Mouse (Mus musculus) fat pad, adult 2 months (tissue): ENCODE measurements around the gene Myt1l.

Source experiments
- DNase-seq: peaks from one replicate; pipeline ENCODE4 v3.0.0-alpha.2; 2011; ENCODE audit warnings: low read depth, low spot score; ENCODE audit errors: extremely low read depth

Myt1l gene

DNA sequence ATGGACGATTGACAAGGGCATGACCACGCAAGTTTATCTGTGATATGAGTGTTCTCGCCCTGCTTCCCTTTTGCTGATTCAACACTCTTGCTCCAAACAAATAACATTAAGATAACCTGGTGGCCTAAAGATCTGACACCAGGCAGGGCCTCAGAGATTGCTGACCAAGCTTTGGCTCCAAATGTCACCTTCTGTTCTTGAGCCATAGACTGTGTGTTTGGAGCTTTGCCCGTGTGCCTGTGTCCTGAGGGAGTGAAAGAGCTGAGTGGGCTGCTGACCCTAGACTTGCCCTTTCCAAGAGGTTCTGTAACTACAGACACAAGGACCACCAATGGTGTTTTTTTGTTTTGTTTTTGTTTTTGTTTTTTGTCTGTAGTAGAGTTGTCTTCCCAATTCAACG, 124.3 kb downstream of the Myt1l start:
- no peak for DNase-seq

DNA sequence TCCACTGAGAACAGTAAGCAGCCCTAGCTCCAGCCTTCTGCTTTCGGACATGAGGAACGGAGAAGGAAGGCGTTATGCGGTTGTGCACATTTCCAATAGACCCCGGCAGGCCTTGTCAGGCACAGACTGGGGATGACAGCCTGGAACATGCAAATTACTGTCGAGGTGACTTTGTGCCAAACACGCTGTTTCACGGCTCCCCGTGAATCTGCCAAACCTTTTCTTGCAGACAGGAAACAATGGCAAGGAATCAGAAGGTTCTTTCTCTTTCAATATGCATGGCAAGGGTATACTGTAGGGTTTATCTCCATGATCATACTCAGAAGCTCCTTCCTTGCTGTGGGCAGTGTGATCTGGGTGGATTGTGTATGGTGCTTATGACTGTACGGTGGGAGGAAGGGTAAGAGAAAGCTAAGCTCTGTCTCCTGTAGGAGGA, 127.0 kb downstream of the Myt1l start:
- DNase-seq = no peak

DNA sequence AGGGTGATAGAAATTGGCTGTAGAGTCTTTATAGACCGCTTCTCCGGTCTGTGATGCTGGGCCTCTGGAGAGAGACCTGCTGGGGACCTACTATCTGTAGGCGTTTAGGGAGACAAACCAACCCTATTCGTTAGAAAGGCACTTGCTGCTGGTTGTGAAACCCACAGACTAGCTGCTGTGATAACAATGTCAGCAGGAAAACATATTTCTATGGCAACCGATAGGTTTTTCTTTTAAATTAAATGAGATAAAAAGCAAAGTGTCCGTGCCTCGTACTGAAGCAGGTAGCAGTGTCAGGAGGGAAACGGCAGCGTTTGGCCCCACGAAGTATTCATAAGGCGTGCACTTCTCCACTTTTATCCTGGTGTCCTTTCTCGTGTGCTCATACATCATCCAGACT, 127.5 kb downstream of the Myt1l start:
- DNase-seq = no peak

DNA sequence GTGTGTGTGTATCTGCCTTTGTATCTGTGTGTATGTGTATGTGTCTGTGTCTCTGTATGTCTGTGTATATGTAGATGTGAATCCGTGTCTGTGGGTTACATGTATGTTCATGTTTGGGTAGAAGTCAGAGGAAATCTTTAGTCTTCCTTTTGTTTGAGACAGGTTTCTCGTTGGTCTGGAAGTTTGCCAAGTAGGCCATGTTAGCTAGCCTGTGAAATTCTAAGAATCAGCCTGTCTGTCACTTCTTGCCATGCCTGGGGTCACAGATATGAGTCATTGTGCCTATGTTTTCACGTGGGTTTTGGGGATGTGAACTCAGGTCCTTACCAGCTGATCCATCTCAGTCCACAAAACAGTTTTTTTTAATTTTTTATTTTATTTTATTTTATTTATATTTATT, 128.9 kb downstream of the Myt1l start:
- no peak for DNase-seq

DNA sequence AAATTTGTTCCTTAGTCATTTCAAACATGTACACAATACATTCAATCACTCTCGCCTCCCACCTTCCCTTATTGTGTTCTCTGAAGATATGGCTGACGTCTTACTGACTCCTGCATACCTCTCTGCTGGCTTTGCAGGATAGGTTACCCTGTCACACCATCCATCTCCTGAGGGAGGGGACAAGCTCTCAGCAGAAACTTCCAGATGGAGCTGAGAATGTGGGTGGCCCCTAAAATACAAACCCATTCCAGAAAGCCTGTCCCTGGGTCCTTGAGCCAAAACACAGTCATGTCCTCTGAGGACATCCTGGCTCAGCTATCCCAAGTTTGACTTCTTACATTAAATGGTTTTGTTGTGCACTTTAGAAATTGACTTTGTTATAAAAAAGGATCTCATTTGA, 129.7 kb downstream of the Myt1l start:
- DNase-seq = no peak

DNA sequence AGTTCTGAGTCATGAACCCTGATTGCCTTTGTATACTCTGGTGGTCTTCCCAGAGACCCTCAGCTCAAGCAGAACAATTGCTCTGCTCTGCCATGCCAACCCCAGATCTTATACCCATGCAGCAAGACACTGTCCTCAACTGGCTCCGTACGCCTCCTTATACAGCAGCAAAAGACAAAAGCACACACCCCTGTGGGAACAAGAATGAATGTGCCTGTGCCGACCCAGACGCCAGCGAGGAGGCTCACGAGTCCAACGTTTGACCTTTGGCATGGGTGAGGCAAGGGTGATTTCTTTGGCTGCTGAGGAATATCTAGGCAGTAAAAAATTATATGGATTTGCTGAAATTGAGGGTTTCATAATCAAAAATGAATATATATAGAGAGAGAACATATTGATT, 143.8 kb downstream of the Myt1l start:
- no peak for DNase-seq

DNA sequence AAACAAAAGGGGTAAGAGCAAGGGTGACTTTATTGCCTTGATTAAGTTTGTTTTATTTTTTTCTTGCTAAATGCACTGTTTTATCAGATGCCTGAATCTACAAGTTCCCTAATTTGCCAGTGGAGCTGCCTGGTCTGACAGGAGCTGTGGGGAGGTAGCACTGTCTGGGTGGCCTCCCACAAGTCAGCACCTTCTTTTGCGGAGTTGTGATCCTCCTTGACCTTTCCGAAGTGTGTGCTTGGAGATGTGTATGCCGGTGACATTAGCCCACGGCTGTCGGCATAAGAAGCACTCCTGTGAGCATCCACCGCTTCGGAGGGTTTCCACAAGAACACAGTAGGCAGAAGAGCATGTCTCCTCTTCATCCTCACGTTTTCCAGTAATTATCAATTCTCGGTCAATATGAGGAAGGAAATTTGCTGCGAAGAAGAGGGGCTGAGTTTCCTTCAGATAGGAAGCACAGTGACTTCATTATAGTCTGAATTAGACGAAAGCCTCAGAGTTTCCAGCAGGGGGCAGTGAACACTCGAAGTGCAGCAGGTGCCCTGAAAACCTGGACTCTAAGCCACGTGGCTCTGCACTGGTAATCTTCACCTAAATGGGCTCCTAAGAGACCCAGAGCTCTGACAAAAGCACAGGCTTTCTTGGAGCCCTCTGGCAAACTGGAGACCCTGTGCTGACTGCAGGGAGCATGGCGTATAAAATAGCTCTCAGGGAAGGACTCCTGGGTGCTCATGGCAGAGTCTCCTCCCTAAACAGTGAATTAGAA, 147.6 kb downstream of the Myt1l start:
- DNase-seq = no peak

DNA sequence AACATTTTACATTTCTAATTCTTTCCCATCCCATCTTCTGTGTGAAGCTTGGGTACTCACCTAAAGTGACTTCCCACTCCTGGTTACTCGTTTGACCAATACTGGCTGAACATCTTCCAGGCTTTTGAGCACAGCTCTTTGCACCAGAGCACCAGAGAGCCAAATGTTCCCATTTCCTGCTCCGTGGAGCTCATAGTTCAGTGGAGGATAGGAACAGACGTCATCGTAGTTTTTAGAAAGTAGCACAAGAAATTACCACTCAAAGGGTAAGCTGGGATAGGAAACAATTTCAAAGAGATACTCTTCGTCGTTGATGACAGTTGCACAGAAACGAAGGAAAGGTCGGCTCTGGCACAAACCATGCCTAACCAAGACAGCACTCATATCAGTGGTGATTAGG, 154.2 kb downstream of the Myt1l start:
- no peak for DNase-seq

DNA sequence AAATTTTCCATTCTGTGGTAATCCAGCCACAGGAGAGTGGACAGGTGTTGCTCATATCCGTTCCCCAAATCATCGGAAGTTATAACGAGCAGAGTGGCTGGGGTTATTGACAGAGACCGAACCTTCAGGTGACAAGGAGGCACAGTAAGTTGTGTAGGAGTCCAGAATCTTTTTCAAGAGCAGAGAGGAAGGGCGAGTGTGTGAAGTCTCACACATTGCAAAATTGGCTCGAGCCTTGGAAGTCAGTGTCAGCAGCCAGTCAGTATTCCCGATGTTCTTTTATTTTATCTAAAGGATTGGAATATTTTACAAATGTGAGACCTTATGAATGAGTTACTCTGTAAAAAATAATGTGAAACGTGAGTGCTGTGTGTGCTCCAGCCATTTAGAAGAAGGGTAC, 154.8 kb downstream of the Myt1l start:
- no peak for DNase-seq

DNA sequence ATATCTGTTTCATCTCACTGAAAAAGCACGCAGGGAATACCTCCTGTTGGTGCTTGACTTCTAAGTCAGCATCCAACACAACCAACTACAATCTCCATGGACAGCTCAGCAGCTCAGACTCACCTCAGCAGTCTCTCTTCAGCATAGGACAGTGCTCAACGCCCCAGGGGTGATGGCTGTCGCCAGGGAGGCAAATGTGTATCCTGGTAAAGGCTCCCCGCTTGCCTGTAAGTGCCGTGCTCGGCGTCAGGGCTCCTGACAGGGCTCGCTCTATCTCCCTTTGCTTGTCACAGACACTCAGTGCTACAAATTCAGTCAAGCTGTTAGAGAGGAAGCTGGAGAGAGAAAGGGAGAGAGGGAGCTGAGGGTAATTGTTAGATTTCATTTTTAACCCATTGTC, 158.1 kb downstream of the Myt1l start:
- DNase-seq = no peak

DNA sequence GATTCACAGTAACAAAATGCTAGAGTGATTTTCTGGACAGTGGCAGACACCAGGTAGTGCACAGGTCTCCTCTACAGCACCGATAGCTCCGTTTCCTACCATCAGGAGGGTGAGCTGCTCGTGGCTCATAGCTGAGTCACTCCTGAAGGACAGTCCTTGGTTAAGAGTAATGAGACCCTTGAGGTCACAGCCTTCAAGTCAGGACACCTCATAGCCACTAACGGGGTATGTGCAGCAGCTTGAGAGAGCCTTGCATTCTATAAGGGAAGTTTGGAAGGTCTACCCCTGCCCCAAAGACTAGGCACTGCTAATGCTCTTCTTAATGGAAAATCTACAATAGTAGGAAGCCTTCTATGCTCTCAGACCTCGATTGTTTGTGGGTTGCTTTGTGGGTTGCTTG, 163.4 kb downstream of the Myt1l start:
- no peak for DNase-seq

DNA sequence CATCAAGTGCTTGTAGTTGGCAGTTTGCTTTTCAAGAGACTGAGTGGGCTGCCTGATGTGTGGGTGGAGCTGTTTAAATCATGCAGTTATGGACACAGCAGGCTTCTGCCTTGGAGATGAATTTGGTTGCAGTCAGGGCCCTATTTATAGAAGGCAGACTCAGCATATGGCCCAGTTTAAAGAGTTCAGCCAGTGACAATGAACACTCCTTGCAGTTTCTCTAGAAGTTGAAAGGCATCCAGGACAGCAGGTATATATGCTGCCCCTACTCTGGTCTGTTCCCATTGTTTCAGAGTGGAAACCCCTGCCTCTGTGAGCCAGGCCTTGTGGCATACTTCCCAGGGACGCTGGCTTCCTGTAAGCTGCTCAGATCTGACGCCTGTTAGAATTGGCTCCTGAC, 167.0 kb downstream of the Myt1l start:
- DNase-seq = no peak

DNA sequence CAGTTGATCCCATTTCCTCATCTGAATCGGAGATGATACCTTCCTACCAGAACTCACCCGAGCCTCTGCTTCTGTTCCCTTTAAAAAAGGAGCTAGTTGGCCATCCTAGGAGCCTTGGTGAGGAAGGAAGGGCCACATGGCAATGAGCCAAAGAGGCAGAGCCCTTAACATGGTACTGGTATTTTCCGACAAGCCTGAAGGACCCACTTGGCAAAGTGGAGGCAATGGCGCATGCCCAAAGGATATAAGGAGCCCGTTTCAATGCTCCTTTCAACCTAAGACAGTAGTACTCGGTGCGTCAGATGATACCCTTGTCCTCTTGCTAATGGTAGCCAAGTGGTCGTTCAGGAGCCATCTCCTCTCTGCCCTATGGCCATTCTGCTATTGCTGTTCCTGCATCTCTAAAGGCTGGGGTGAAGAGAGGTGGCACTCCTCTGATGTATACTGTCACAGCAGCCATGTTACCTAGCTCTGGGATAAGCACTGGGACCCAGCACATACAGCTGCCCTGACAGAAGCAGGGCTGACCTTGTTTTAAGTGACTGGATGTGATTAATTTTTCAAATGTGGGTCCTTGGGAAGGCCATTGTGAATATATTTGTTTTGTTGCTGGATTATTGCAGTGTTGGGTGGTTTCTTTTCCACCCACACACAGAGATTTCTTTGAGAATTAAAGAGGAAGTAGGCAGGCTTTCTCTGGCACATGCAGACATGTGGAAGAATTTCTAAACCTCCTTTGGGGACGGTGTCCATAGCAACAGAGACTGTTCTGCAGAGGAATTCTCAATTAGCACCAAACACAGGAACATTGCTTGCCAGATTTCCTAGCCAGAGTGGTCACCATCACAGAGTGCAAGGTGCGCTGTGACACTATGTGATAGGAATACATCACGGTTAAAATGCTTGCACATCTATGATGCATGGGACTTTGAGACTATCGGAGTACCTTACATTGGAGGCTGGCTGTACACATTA, 169.6 kb downstream of the Myt1l start:
- no peak for DNase-seq

DNA sequence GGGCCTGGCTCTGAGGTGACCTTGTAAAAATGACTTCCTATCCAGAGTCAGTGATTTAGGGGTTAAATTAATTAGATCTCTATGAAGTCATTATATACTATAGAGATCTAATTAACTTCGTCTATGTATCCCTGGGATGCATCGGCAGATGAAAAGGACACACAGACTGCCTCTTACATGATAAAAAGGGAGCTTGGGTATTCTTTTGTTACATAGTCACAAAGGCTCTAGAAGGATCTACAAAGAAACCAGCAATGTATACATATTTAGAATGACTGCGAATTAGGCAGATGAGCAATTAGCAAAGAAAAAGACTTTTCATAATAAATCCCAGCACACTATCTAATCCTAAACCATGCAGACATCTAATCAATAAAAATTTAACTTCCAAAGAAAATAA, 170.4 kb downstream of the Myt1l start:
- no peak for DNase-seq

DNA sequence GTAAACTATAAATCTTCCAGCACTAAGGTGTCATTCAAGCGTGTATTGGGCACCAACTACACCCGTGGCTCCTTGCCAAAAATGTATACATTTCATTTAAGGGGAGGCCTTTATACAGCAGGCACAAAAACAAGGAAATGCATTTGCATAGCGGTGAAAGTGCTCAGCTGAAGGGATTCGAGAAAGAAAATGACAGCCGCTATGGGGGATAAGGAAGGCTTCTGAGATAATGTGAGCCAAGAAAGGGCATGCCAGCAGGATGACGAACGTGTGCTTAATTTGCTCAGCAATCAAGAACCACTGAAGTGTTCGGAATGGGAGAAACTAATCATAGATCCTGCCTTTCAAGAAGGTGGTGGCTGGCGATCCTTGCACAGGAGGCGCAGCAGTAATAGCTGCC, 170.8 kb downstream of the Myt1l start:
- no peak for DNase-seq

DNA sequence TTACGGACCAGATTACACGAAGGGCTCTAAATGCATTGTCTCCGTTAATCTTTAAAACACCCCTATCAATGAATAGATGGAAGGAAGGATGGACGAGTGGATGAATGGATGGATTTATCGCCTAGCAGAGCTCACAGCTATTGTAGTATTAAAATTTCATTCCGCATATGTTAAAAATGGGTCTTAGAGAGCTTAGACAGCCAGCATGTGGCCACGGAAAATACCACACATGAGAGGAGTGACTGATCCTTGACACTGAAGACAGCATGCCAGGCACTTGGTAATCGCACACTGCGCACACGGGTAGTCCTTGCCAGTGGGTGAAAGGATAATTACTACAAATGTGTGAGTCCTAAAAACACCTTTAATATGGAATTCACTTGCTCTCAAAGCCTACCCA, 171.2 kb downstream of the Myt1l start:
- DNase-seq = no peak

DNA sequence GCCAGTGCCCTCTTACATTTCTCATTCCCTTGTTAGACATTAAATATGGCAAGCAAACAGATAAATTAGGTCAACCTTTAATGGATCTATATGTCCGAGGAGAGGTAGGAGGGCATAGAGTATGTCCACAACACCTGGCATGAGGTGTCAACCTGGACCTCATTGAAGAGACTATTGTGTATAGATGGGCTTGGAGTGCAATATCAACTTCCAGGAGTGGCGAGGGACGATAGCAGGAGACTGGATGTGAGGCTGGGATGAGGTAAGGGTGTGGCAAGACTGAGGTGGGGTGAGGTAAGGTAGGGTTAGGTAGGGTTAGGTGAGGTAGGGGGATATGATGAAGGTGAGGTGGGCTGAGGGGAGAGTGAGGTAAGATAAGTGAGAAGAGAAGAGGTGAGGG, 171.8 kb downstream of the Myt1l start:
- DNase-seq = no peak

DNA sequence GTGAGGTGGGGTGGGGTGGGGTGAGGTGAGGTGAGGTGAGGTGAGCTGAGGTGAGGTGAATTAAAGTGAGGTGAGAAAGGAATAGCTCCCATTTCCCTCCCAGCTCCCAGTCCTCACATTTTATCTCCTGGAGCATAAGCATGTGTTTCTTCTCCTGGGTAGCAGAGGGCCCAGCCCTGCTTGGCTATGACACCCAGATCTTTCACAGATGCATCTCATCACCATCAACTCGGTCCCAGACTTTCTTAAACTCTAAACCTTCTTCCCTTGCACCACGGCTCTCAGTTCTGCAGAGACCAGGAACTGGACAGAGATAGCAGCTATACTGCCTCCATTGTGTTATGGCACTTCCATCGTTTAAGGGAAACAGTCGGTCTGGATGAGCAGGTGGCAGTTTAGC, 172.9 kb downstream of the Myt1l start:
- no peak for DNase-seq

DNA sequence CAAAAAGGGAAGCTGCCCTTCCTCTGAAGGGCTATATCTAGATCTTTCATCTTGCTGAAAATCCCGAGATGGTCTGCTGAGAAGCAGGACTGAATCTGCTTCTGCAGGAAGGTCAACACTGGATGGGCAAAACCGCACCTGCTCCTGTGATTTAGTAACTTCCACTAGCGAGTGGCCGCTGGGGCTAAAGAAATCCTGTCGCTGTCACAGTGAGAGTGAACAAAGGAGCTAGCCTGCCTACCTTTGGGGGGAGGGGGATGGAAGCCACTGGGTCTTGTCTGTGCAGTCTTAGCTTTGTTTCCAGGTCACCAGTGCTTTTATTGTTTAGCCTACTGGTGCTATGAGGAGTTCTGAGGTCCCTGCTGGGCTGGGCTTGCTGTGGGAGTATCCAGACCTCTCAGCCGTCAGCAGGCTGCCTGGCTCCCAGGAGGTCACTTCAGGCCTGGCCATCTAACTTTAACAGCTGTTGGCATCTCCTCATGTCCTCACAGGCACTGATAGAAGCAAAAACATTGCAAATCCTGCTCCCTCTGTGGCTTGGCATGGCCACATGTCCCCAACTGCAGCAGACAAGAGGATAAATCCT, 173.6 kb downstream of the Myt1l start:
- no peak for DNase-seq

DNA sequence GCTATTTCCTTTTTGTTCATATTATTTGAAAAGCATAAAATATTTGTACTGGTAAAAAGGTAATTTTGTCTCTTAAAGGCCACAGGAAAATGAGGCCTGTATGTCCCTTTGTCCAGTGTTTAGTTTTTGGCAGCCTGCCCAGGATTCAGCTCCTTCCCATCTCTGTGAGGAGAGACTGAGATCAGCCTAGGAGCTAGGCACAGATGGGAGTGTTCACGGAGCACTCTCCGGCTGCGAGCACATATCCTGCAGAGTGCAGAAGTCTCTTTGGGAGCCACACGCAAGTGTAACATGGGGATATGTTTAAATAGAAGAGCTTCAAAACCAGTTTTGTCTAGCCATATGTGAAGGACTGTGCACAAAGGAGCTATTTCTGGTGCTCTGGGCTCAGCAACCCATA, 174.4 kb downstream of the Myt1l start:
- DNase-seq = no peak

DNA sequence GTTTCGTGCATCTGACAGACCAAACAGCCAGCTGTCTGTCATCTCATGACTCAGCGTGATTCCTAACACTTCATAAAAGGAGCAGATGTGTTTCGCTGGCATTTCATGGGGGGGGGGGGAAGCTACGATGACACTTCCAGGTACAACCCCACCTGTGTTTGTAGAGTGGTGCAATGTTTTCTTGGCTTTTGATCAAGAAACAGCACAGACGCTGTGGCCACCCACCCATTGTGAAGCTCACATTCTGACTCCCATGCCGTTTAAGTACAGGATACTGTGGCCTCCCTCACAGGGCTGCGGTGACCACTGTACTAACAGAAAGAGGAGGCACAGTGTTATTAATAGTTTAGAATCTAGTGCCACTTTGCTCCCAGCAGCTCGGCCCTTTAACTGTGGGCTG, 175.4 kb downstream of the Myt1l start:
- DNase-seq = no peak

DNA sequence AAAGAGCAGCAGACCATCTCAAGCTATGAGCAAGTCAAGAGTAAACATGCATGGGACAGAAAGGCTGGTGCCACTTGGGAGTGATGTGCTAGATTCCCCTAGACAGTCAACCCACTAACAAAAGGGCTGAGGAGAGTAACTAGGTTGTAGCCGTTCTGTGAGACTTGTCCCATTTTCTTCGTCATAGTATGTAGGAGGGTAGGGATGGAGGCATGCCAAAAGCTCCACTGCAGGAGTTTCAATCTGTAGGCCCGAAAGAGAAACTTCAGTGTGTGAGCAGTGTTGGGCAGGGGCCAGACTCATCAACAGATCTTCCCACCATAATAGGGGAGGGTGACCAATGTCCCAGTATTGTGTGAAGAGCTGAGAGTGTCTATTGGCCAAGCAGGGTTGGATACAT, 178.9 kb downstream of the Myt1l start:
- no peak for DNase-seq
